Mouse (Mus musculus) heart, adult 2 months (tissue): ENCODE data around the gene Prl7d1.

Experiments
- CTCF ChIP-seq: fragments of 200-600 bp; IDR thresholded peaks from 2 replicates; pipeline ENCODE4 v1.8.1; 2022; ENCODE audit warnings: antibody characterized with exemption, mild to moderate bottlenecking, moderate library complexity
- EP300 ChIP-seq: fragments of 200-500 bp; IDR thresholded peaks from 2 replicates; pipeline ENCODE4 v1.6.1; 2011; ENCODE audit warnings: low read depth, low read length, control low read depth; ENCODE audit not compliant: insufficient read depth
- POLR2A ChIP-seq: fragments of 200-500 bp; IDR thresholded peaks from 2 replicates; pipeline ENCODE4 v1.6.1; 2011; ENCODE audit warnings: mild to moderate bottlenecking, low read depth, low read length, control low read depth; ENCODE audit not compliant: insufficient read depth

DNA sequence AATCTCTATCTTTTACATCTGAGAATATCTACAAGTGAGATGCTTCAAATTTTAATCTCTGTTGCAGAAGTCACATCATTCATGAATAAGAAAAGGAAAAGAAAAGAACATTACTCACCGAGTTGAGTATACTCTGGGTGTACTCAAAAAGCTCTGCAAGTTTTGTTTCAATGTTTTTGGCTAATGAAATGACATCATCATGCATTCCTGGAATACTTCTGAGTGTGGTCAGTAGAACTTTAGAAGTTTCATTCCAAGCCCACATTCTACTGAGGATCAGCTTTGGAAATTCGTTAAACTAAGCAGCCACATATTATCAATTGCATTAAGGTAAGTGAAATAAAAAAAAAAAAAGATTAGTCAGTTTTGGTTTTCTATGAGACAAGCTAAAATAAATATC lies 55.8 kb downstream of the Prl7d1 start:
- no peak for TF ChIP-seq CTCF
- no peak for TF ChIP-seq EP300
- no peak for TF ChIP-seq POLR2A
